Mouse (Mus musculus) left cerebral cortex, postnatal 10 days (tissue): Measurements from ENCODE around the gene Smg6. TPM values are rescaled to one million over a fixed set of nuclear protein-coding genes. Genes with fewer than 3 reads are reported as not detected.
A peak's percentile ranks its signal among the peaks of the same experiment; 100 is the strongest.

ENCODE experiments used
- DNase-seq, 2 experiments: peaks; one replicate each; pipeline ENCODE4 v3.0.0; 2021 to 2022; ENCODE audit warnings: low spot score in 2 of 2, mixed read lengths in 1 of 2; ENCODE audit errors: extremely low spot score in 1 of 2
- intact Hi-C: fragments of 180-260 bp; cut with DNase I; formaldehyde crosslinking; loops from one replicate; pipeline ENCODE4 v1.15.1; 2025
- total RNA-seq, 2 experiments: library from RNA; stranded (reverse); gene quantifications; 2 replicates each; pipeline ENCODE4 v1.2.3; 2021

The Smg6 gene
- total RNA-seq, 2 experiments from 2014 or later, result 21.8 to 24.9 TPM

DNA sequence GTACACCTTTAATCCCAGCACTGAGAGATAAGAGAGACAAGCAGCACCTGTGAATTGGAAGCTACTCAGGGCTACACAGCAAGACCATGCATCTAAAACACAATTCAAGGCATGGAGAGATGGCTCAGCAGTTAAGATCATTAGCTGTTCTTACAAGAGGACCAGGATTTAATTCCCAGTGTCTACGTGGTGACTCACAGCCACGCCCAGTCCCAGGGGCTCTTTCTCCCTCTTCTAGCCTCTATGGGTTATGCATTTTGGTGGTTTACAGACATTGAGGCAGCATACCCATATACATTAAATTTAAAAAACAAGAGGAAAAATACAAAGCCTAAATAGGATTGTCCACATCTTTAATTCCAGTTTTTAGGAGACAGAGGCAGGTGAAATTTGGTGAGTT lies 102.0 kb downstream of the Smg6 start:
- intact Hi-C loops, result no loop called here
- DNase-seq, result no peak

DNA sequence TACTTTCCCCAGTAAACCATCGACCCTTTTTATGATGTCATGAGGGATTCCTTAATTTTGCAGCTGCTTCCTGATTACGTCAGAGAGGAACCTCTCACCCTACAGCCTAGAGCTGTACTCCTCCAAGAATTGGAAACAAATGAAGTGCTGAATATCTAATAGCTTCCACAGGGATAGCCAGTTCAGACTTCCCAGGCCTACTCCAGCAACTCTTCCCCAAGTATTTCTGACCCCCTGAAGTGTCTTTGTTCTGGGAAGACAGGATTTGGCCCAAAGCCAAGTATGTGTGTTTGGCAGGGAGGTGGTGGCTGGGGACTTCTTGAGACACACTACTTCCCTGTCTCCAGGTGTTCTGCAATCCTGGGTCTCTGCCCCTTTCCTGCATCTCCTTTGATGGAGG lies 105.6 kb downstream of the Smg6 start:
- intact Hi-C loops, result no loop called here
- no peak for DNase-seq

DNA sequence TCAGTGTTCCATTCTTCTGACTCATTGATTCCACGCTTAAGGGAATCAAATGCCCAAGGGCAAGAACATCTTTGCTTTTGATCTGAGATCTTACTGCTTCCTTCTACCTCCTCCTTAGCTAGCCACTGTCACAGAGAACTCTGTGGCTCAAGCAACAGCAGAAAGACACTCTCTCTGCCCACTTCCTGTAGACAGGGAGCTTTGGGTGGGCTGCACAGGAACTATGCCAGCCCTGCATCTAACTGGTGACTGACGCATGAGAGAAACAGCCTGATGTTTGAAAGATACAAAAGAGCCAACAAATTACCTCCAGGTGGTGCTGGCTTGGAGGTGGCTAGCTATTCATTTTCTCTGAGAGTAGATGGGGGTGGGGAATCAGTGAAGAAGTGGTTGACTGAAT lies 107.3 kb downstream of the Smg6 start:
- intact Hi-C loops, result no loop called here
- no peak for DNase-seq

DNA sequence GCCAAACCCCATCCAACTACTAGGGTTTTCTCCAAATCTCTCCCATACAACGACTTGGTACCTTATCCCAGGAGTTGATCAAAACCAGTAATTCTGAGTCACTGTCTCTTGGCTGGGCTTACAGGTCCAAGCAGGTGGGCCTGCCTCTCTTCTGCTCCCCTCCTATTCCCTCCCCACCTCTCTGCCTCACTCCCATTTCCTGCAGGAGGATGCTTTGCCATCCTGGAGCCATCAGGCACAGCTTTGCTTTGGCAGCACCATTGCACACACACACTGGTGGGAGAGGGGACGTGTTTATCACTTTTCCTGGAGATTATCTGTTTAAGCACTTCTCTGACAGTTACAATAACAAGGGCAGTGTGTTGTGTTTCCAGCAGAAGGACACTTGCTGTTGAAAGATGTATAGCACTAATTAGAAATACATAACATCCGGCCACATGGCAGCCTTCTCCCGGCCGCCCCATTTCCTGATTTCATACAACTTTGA lies 108.0 kb downstream of the Smg6 start:
- no peak for DNase-seq
- intact Hi-C loops, result no loop called here

DNA sequence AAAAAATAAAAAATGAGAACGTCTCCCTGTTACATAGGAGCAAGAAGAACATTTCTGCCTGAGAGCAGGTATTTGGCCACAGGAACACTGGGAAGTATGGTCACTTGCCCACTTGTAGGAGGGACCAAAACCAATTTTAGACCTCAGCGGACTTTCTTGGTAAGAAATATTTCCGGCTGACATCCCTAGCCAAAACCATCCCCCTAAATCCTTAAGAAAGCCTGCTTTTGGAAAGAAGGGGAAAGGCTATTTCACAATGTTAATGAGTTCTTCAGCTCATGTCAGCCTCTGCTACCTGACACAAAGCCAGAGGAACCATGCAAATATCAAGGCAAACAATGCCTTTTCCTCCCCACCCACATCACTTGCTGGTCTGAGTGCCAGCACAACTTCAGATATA lies 108.5 kb downstream of the Smg6 start:
- intact Hi-C loops, result no loop called here
- DNase-seq, result no peak

DNA sequence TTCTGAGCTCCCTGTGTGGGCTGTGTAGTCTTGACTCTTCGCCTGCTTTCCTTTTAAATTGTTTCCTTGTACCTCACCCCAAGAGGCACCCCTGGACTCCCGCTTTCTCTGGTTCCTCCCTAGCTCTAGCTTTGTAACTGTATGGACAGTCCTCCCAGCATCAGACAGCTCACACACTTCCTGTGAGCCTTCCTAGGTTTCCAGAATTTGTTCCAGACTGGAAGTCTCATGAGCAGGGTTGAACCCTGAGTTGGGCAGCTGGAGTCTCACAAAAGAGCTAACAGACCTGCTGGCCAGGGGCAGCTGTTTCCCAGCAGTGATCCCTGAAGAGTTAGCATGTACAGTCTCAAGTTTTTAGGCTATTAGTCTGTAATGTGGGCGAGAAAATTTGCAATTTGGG lies 118.7 kb downstream of the Smg6 start:
- intact Hi-C loops, result no loop called here

DNA sequence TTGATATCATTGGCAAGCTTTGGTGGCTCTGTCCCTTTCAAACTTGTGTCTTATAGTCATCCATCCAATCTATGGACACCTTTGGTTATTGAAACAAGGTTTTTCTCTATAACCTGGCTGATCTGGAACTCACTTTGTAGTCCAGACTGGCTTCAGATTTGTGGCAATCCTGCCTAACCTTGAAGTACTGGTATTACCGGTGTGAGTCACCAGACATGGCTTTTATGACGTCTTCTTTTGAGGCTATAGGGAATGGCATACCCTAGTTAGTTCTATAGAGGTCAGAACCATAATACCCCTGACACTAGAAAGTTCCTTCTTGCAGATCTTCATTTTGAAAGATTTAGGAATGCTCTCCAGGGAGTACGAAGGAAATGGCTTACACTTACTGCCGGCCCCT lies 120.2 kb downstream of the Smg6 start:
- no peak for DNase-seq
- intact Hi-C loops, result no loop called here

More for the DNA sequence above, 118.7 kb downstream of the Smg6 start:
- DNase-seq, result no peak

DNA sequence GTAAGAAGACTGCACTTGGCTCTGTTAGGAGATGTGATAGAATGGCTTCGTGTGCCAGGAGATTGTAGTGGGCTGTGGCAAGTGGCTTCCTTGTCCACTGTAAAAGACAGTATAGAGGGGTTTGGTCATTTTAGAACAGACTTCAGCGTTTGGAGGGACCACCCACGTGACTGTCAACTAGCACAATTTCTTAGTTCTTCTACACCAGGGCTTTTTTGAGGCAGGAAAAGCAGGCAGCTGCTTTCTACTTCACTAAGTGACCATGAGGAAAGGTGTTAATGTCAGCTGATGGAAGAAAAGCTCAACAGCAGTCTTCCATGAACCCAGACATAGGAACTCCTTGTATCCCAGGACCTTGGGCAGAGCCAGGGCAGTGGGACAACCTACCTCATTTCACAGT lies 121.0 kb downstream of the Smg6 start:
- intact Hi-C loops, result no loop called here
- DNase-seq, result no peak

DNA sequence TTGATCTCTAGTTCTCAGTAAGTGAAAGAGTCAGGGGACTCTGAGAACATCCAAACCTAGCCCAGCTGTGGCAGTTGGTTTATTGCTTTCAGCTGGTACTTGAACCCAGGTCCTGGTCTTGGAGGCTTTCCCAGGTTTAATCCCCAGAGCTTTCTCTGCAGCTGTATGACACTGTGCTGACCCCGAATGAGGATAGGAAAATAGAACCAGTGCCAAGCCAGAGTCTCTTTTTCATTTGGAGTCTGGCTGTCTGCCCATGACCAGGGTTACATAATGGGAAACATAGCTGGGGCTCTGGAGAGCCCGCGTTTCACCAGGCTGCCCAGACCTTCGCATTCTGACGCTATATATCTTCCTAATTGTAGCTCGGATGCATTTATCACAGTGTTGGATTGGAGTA lies 121.4 kb downstream of the Smg6 start:
- intact Hi-C loops, result no loop called here
- peak; percentile 62 to 86 for DNase-seq

DNA sequence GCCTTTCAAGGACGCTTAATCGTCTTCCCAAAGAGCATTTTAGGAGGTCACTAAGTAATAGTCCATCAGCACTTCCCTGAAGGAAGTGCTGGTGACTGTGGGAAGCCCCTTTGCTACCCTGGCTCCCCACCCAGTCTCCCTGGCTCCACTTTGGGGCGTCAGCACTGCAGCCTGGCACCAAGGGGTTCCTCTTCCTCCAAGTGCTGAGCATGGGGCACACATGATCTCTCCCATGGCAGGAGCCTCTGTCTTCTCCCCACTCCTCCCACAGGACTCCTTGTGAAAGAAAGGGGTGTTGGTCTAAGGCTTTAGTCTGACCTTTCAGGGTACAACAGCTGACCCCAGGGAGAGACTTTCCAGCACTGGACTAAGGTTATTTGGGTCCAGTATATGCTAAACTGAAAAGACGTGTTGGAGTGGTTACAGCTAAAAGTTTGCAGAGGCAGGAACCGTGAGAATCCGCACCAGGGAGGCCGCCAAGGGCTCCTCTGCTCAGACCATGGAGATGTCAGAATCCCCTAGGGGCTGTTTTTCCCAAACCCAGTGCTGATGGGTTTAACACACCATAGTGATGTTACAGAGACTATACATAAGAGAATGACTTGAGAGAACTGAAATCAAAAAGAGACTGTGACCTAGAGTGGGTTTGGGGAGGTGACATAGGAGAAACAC lies 122.2 kb downstream of the Smg6 start:
- intact Hi-C loops, result no loop called here
- DNase-seq, result no peak

DNA sequence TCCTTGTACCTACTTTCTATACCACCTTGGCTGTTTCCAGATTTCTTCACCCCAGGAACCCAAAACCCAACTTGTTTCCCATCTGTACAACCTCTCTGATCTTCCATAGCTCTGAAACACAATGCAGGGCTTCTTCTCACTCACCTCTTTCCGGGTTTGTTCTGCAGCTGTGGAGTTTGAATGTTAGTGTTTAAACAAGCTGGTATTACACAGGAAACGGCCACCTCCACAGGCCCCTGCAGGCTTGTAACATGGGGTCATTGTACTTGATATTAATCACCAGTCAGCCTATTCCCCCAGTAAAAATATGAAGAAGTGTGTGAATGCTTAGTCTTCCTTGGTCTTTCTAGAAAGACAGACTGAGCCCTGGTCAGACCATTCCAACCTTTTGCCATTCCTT lies 123.5 kb downstream of the Smg6 start:
- intact Hi-C loops, result no loop called here
- DNase-seq, result no peak

DNA sequence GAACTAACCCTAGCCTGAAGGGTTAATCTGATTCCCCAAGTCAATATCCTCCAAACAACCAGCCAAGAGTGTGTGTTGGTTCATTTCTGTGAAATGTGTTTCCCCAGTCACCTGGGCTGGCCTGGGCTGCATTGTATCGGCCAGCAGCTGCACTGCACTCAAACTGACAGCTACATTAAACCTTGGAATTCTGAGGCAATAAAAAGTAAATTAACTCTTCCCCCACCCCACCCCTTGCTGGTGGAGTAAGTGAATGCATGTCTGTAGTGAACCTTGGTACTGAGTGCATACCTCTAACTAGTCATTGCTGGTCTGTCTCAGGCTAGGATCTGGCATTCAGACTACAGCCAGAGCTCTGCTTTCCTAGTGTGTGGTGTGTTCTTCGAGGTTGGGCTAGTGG lies 124.2 kb downstream of the Smg6 start:
- DNase-seq, result no peak
- intact Hi-C loops, result no loop called here

DNA sequence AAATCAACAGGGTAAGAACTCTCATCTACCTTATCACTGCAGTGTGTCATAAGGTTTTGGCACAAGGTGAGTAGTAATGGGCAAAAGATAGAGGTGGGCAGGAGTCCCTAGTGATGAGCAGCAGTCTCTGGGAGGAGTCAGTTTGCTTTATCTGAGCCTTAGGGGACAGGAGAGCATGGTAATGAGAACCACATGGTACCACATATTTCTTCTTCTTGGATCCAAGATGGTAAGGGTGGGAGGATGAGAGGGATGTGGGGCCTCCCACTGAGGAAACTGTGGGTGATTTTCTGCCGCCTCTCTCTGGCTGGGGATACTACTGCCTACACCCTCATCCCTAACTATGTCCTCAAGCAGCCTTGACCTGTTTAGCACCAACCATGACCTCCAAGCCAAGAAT lies 125.6 kb downstream of the Smg6 start:
- intact Hi-C loops, result no loop called here
- no peak for DNase-seq

DNA sequence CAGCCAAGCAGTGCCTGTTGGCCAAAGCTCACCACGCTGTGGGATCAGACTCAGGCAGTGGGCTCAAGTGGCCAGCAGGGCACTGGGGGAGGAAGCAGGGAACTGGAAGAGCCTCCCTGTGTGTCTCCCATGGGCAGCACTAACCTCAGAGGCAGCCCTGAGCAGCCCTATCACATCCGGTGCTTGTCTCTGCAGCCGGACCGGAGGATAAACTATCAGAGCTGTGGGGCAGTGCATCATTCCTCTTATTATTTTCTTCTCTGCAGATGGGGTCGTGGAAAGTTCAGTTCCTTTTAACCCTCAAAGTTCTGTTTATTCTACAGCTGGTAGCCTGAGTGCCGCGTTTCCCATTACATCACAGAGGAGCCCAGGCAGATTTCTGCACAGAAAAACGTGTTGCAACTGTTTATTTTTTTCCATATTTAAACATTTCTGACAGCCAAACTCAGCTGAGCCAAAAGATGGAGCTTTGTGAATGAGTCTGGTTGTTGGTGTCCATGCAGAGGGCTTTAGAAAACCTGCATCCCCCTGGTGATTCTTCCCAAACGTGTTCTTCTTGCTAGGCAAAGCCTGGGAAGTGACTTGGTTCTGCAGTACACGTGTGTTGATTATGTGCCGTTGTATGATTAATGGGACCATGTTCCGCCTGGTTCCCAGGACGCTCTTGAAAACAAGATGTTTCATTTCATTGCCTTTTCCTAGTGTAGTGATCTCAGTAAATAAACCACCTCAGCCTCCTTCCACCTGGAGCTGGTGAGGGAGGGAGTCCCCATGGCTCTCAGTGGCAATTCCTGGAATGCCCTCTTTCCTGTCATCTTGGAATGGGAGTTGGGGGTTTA lies 126.3 kb downstream of the Smg6 start:
- peak in 1 of 2 experiments; percentile 59 for DNase-seq
- intact Hi-C loops, result no loop called here

DNA sequence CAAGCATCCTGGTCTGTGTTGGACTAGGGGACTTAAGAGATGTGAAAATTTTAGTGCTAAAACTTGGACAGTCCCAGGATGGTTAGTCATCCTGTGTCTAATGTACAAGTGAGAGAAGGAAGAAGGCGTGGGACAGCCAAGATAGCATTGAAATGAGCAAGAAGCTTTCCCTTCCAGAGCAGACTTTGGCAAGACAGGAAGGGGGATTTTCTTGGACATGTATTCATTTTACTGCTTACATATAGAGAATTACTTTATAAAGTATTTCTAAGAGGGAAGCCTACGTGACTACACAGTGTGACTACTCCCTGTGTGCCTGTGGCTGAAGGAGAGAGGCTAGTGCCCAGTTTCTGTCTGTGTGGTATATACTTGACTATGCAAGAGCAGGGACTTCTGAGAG lies 127.4 kb downstream of the Smg6 start:
- intact Hi-C loops, result no loop called here

DNA sequence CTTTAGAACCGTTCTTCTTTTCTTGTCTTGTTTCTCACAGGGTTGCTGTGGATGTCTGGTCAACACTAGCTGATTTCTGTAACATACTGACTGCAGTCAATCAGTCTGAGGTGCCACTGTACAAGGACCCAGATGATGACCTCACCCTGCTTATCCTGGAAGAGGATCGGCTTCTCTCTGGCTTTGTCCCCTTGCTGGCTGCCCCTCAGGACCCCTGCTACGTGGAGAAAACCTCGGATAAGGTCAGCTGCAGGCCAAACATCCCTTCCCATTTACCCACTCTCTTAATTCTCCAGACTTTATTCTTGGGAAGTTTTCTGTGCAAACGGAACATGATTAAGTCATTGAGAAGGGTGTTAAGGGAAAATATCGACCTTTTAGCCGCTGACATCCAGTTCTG lies 128.1 kb downstream of the Smg6 start:
- intact Hi-C loops, result no loop called here
- DNase-seq, result peak in 1 of 2 experiments; percentile 39

More for the DNA sequence above, 127.4 kb downstream of the Smg6 start:
- no peak for DNase-seq

DNA sequence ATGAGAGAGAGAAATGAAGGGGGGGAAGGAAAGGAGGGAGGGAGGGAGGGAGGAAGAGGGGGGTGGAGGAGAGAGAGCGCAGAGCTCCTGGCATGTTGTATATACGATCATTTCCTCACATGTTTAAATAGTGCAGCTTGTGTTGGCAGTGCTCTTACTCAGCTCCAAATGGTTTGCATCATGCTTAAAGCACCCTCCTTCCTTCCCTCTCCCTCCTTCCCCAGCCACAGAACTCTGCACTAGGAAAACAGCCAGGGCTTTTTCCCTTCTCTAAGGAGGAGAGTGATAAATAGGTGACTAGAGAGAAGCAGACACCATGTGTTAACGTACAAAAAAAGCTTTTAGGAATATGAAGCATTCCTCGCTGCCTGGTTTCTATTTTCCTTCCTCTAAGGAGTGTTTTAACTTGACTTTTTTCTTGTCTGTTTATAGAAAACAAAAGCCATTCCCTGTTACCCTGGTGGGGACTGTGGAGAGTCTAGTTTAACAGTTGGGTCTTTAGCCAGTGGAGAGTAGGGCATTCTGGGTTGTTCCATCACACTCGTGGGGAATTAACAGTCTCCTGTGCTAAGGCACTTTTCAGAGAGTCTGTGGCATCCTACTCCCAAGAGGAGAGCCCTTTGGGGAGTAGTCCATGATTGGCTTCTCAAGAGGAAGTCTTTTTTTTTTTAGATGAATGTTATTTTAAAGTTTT lies 128.7 kb downstream of the Smg6 start:
- intact Hi-C loops, result no loop called here
- no peak for DNase-seq

DNA sequence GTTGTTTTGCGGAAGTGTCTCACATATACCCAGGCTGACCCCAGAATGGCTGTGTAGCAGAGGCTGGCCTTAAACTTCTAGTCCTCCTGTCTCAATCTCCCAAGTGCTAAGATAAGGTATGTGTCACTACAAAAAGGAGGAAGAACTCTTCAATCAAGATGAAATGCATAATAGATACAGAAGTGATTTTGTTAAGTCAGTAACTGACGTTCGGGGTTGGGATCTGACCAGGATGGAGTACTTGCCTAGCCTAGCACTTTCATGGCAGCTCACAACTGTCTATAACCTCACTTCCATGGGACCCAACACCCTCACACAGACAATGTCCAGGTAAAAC lies 129.2 kb downstream of the Smg6 start:
- no peak for DNase-seq
- intact Hi-C loops, result no loop called here

DNA sequence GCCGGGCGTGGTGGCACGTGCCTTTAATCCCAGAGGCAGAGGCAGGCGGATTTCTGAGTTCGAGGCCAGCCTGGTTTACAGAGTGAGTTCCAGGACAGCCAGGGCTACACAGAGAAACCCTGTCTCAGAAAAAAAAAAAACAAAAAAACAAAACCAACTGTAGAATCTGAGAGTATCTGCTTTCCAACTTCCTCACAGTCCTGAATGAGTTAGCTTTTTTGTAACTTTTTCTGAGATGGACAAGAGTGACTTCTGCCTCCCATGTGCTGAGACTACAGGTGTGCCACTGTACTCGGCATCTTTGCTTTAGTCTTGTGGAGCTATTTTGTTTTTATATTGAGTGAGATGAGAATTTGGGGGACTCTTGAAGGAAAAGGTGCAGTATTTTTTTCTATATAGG lies 137.0 kb downstream of the Smg6 start:
- no peak for DNase-seq

DNA sequence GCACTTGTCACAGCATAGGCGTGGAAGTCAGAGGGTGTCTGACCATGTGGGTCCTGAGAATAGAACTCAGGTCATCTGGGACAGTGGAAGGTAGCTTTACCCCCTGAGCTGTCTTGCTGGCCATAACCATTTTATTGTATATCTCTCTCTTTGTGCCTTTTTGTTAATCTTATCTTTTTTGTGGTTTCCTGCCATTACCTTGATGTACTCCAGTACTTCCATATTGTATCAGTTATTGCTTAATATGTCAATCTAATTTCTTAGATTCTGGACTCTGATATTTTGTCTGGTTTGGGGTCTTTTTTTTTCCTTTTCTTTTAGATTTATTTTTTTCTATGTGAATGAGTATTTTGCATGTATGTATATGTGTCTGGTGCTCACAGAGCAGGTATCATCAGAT lies 138.6 kb downstream of the Smg6 start:
- no peak for DNase-seq
- intact Hi-C loops, result no loop called here

More for the DNA sequence above, 137.0 kb downstream of the Smg6 start:
- intact Hi-C loops, result no loop called here
